In the genomic region with DNA sequence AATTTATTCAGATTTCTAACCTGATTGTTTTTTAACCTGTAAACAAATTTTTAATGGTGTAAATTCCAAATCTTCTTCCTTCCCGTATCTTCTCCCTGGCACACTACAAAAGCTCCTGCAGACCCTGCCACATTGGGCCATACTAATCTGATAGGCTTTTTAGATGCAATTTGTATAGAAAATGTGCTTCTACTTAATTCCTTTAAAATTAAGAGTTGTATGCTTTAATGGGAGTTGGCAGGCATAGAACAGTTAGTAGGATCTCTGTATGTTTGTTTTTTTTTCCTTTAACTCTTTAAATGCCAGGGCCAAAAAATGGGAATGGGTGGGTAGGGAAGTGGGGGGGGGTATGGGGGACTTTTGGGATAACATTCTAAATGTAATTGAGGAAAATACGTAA, we compare ENCODE assay signal across 19 mouse cellular contexts.
DNase-seq lines count a peak whose midpoint lies in the region; ATAC-seq lines count a peak whose summit lies in the region.
"Had no signal": no experiment of that assay in that cellular context is flagged by ENCODE, and none has a peak within 500 bp of the region (broad histone marks: within the 10 kb centered on the region; RNA-seq: fewer than 3 reads in every experiment).

No protein-coding gene starts in this region.

- no peak overlapping the region for H3K27ac ChIP-seq in midbrain, embryonic 11.5 days (ENCODE audit: low read depth, low read length)
- no peak overlapping the region for H3K27ac ChIP-seq in midbrain, embryonic 16.5 days (ENCODE audit: low read length)
- no peak overlapping the region for H3K27ac ChIP-seq in midbrain, embryonic 12.5 days (replicated peaks)
- no peak overlapping the region for H3K27ac ChIP-seq in midbrain, embryonic 13.5 days

- H3K27me3 ChIP-seq in midbrain, embryonic 11.5 days (ENCODE audit: control insufficient read depth, insufficient read depth, low read length): no peaks in the 10 kb centered on the region
- H3K27me3 ChIP-seq in midbrain, embryonic 16.5 days (ENCODE audit: control insufficient read depth, insufficient read depth, low read depth, low read length): no peaks in the 10 kb centered on the region
- H3K27me3 ChIP-seq in midbrain, embryonic 12.5 days: no peaks in the 10 kb centered on the region
- H3K27me3 ChIP-seq in midbrain, embryonic 13.5 days: no peaks in the 10 kb centered on the region
- H3K27me3 ChIP-seq: CH12.LX, Patski had no signal

- no peak overlapping the region for H3K4me3 ChIP-seq in midbrain, embryonic 11.5 days (ENCODE audit: low read depth, low read length)
- H3K4me3 ChIP-seq in midbrain, embryonic 16.5 days (ENCODE audit: low read depth, low read length): no peak overlapping the region
- no peak overlapping the region for H3K4me3 ChIP-seq in midbrain, embryonic 12.5 days
- no peak overlapping the region for H3K4me3 ChIP-seq in midbrain, embryonic 13.5 days (replicated peaks)

- no peak overlapping the region for H3K4me2 ChIP-seq in midbrain, embryonic 11.5 days
- H3K4me2 ChIP-seq in midbrain, embryonic 16.5 days (ENCODE audit: low read length): no peak overlapping the region
- no peak overlapping the region for H3K4me2 ChIP-seq in midbrain, embryonic 12.5 days (replicated peaks)
- no peak overlapping the region for H3K4me2 ChIP-seq in midbrain, embryonic 13.5 days (replicated peaks)

- no peaks in the 10 kb centered on the region for H3K36me3 ChIP-seq in midbrain, embryonic 11.5 days (ENCODE audit: control insufficient read depth, insufficient read depth, low read length)
- H3K36me3 ChIP-seq in midbrain, embryonic 16.5 days (ENCODE audit: control insufficient read depth, insufficient read depth, low read length): no peaks in the 10 kb centered on the region
- no peaks in the 10 kb centered on the region for H3K36me3 ChIP-seq in midbrain, embryonic 12.5 days
- no peaks in the 10 kb centered on the region for H3K36me3 ChIP-seq in midbrain, embryonic 13.5 days
- H3K36me3 ChIP-seq: G1E had no signal

- no peaks in the 10 kb centered on the region for H3K4me1 ChIP-seq in midbrain, embryonic 11.5 days (ENCODE audit: control insufficient read depth, insufficient read depth, low read length)
- no peaks in the 10 kb centered on the region for H3K4me1 ChIP-seq in midbrain, embryonic 16.5 days (ENCODE audit: control insufficient read depth, insufficient read depth, low read length)
- H3K4me1 ChIP-seq in midbrain, embryonic 12.5 days: no peaks in the 10 kb centered on the region
- no peaks in the 10 kb centered on the region for H3K4me1 ChIP-seq in midbrain, embryonic 13.5 days (replicated peaks)

- ATAC-seq in midbrain, embryonic 11.5 days (ENCODE audit: low FRiP score): 0 out of 2 replicates have a peak, but pooled peaks have one; percentile 54
- no peak for ATAC-seq in midbrain, embryonic 16.5 days
- ATAC-seq in midbrain, embryonic 12.5 days (ENCODE audit: low FRiP score, low read depth): peak; percentile 78; the same call in 1 of the 2 replicates
- no peak for ATAC-seq in midbrain, embryonic 13.5 days
- ATAC-seq: activated CD4-positive, CD25-positive, alpha-beta regulatory T cell, adult 4 months; CD4-positive, CD25-positive, alpha-beta regulatory T cell, adult 4 months; Patski had no signal

- WGBS in midbrain, embryonic 11.5 days: 68% methylated on average over 2 of the region's 2 CpGs
- WGBS in midbrain, embryonic 16.5 days: 60% methylated on average over 2 of the region's 2 CpGs
- 66% methylated on average over 2 of the region's 2 CpGs for WGBS in midbrain, embryonic 12.5 days
- WGBS in midbrain, embryonic 13.5 days: 76% methylated on average over 2 of the region's 2 CpGs

- no peaks in the 10 kb centered on the region for H3K9me3 ChIP-seq in midbrain, embryonic 11.5 days (ENCODE audit: control insufficient read depth, low read length)
- H3K9me3 ChIP-seq in midbrain, embryonic 16.5 days (replicated peaks; ENCODE audit: control insufficient read depth, low read length, poor library complexity, severe bottlenecking): no peaks in the 10 kb centered on the region
- H3K9me3 ChIP-seq in midbrain, embryonic 12.5 days: no peaks in the 10 kb centered on the region
- no peaks in the 10 kb centered on the region for H3K9me3 ChIP-seq in midbrain, embryonic 13.5 days
- H3K9me3 ChIP-seq: G1E had no signal

- H3K9ac ChIP-seq in midbrain, embryonic 11.5 days (ENCODE audit: low read length): no peak overlapping the region
- H3K9ac ChIP-seq in midbrain, embryonic 16.5 days (ENCODE audit: low read depth, low read length): no peak overlapping the region
- H3K9ac ChIP-seq in midbrain, embryonic 12.5 days (replicated peaks): no peak overlapping the region
- no peak overlapping the region for H3K9ac ChIP-seq in midbrain, embryonic 13.5 days (replicated peaks)

- no peak for DNase-seq in midbrain, embryonic 11.5 days (ENCODE audit: low spot score, missing footprints)
- DNase-seq: adrenal gland, adult 2 months; adrenal gland, adult 8-10 months; adrenal gland, postnatal 10 days; adrenal gland, postnatal 14 days; adrenal gland, postnatal 25 days; adrenal gland, postnatal 36 days; B cell, adult 2 months; cerebellum, adult 11 months; cerebellum, adult 11-12 months; cerebellum, adult 18-20 months had no signal

Comparison
In these comparisons a context has a peak if more than half of its experiments do, and no peak if none do; other contexts are left out.
1. ATAC-seq: peak in midbrain, embryonic 11.5 days (single experiment) and midbrain, embryonic 12.5 days (single experiment); none in midbrain, embryonic 16.5 days (single experiment) and midbrain, embryonic 13.5 days (single experiment).